Mouse (Mus musculus): Measurements from ENCODE around the gene Treml1. TPM values are rescaled to one million over a fixed set of nuclear protein-coding genes. Genes with fewer than 3 reads are reported as not detected.
"Not testable (repeated sequence)": the region's sequence is repeated elsewhere in the genome, so short reads cannot be mapped to it uniquely, and the experiment has no call there.

The Treml1 gene
- total RNA-seq (2012; rRNA removed): 0.40 TPM in 1 of 2 replicates, not detected in the other

GRCm38 (mm10) chr17:48359616-48360015, at the start of gene Treml1:
Gene Treml1, plus strand, starts transcription at chr17:48359916.
- Histone ChIP-seq H3K9ac (ENCODE audit: insufficient read depth, low read depth, low read length, poor library complexity, severe bottlenecking) (no peak within 1 kb of the TSS), H3K4me1 (ENCODE audit: control insufficient read depth in 2 of 2, insufficient read depth in 2 of 2, low read length in 2 of 2, poor library complexity in 1 of 2) (peaks cover 0 to 2% of the 10 kb centered on the region in 2 experiments; a peak in 2 of 4 replicates), H3K27ac (ENCODE audit: insufficient read depth, low read depth, low read length, poor library complexity, severe bottlenecking) (no peak within 1 kb of the TSS), H3K36me3 (ENCODE audit: control insufficient read depth, insufficient read depth, low read length, poor library complexity, severe bottlenecking) (no peaks in the 10 kb centered on the region), H3K9me3 (ENCODE audit: control insufficient read depth, insufficient read depth, low read depth, low read length) (no peaks in the 10 kb centered on the region), H3K4me3 (ENCODE audit: insufficient read depth in 1 of 2, low read depth in 1 of 2, low read length in 2 of 2, poor library complexity in 1 of 2, severe bottlenecking in 1 of 2) (no peak within 1 kb of the TSS)
- no peak for DNase-seq (ENCODE audit: low read depth, low spot score)
- TF ChIP-seq ZNF384 (IDR thresholded peaks at IDR 0.05; ENCODE audit: low read depth, low read length) (no peak), MAFK (IDR thresholded peaks at IDR 0.05; ENCODE audit: insufficient read depth, low read depth, low read length) (no peak), HCFC1 (IDR thresholded peaks at IDR 0.05; ENCODE audit: borderline replicate concordance, insufficient read depth, low read length) (no peak), CHD2 (IDR thresholded peaks at IDR 0.05; ENCODE audit: low read depth, low read length) (no peak), ZC3H11A (IDR thresholded peaks at IDR 0.05; ENCODE audit: borderline replicate concordance, low read depth, low read length) (no peak)
- in situ Hi-C loops (cut with MboI; ENCODE audit: low sequenced_read_pairs in 2 of 2, unreplicated experiment in 2 of 2): no loop called here

GRCm38 (mm10) chr17:48312124-48312523, 47.6 kb upstream of the Treml1 start:
- no peaks in the 10 kb centered on the region for H3K36me3 ChIP-seq (ENCODE audit: control insufficient read depth, insufficient read depth, low read length, poor library complexity, severe bottlenecking)
- H3K9me3 ChIP-seq (ENCODE audit: control insufficient read depth, insufficient read depth, low read depth, low read length): no peaks in the 10 kb centered on the region
- no peak overlapping the region for H3K27ac ChIP-seq (ENCODE audit: insufficient read depth, low read depth, low read length, poor library complexity, severe bottlenecking)
- H3K9ac ChIP-seq (ENCODE audit: insufficient read depth, low read depth, low read length, poor library complexity, severe bottlenecking): no peak overlapping the region
- H3K4me3 ChIP-seq (ENCODE audit: insufficient read depth in 1 of 2, low read depth in 1 of 2, low read length in 2 of 2, poor library complexity in 1 of 2, severe bottlenecking in 1 of 2): no peak overlapping the region
- DNase-seq (ENCODE audit: low read depth, low spot score): no peak
- TF ChIP-seq CHD2 (IDR thresholded peaks at IDR 0.05; ENCODE audit: low read depth, low read length): no peak
- no peak for TF ChIP-seq ZNF384 (IDR thresholded peaks at IDR 0.05; ENCODE audit: low read depth, low read length)
- no peak for TF ChIP-seq HCFC1 (IDR thresholded peaks at IDR 0.05; ENCODE audit: borderline replicate concordance, insufficient read depth, low read length)
- no peak for TF ChIP-seq ZC3H11A (IDR thresholded peaks at IDR 0.05; ENCODE audit: borderline replicate concordance, low read depth, low read length)
- TF ChIP-seq MAFK (IDR thresholded peaks at IDR 0.05; ENCODE audit: insufficient read depth, low read depth, low read length): no peak
- in situ Hi-C loops (cut with MboI; ENCODE audit: low sequenced_read_pairs in 2 of 2, unreplicated experiment in 2 of 2): no loop called here
- H3K4me1 ChIP-seq (ENCODE audit: control insufficient read depth in 2 of 2, insufficient read depth in 2 of 2, low read length in 2 of 2, poor library complexity in 1 of 2): no peaks in the 10 kb centered on the region

- H3K36me3 ChIP-seq (ENCODE audit: control insufficient read depth, insufficient read depth, low read length, poor library complexity, severe bottlenecking); in situ Hi-C loops (cut with MboI; ENCODE audit: low sequenced_read_pairs in 2 of 2, unreplicated experiment in 2 of 2); H3K4me3 ChIP-seq (ENCODE audit: insufficient read depth in 1 of 2, low read depth in 1 of 2, low read length in 2 of 2, poor library complexity in 1 of 2, severe bottlenecking in 1 of 2); H3K9ac ChIP-seq (ENCODE audit: insufficient read depth, low read depth, low read length, poor library complexity, severe bottlenecking); H3K4me1 ChIP-seq (ENCODE audit: control insufficient read depth in 2 of 2, insufficient read depth in 2 of 2, low read length in 2 of 2, poor library complexity in 1 of 2); H3K27ac ChIP-seq (ENCODE audit: insufficient read depth, low read depth, low read length, poor library complexity, severe bottlenecking); H3K9me3 ChIP-seq (ENCODE audit: control insufficient read depth, insufficient read depth, low read depth, low read length); DNase-seq (ENCODE audit: low read depth, low spot score): not testable (repeated sequence)
These were observed 43.7 kb upstream of the Treml1 start, which contains the start of gene B430306N03Rik for GRCm38 (mm10) chr17:48315905-48316579. Gene B430306N03Rik, plus strand, starts transcription at chr17:48316141.

- no peak overlapping the region for H3K9ac ChIP-seq (ENCODE audit: insufficient read depth, low read depth, low read length, poor library complexity, severe bottlenecking)
- in situ Hi-C loops (cut with MboI; ENCODE audit: low sequenced_read_pairs in 2 of 2, unreplicated experiment in 2 of 2): no loop called here
- H3K4me1 ChIP-seq (ENCODE audit: control insufficient read depth in 2 of 2, insufficient read depth in 2 of 2, low read length in 2 of 2, poor library complexity in 1 of 2): peaks cover 0 to 3% of the 10 kb centered on the region in 2 experiments; a peak in 1 of 4 replicates
- H3K4me3 ChIP-seq (ENCODE audit: insufficient read depth in 1 of 2, low read depth in 1 of 2, low read length in 2 of 2, poor library complexity in 1 of 2, severe bottlenecking in 1 of 2): no peak overlapping the region
- H3K27ac ChIP-seq (ENCODE audit: insufficient read depth, low read depth, low read length, poor library complexity, severe bottlenecking): no peak overlapping the region
- no peaks in the 10 kb centered on the region for H3K9me3 ChIP-seq (ENCODE audit: control insufficient read depth, insufficient read depth, low read depth, low read length)
- no peaks in the 10 kb centered on the region for H3K36me3 ChIP-seq (ENCODE audit: control insufficient read depth, insufficient read depth, low read length, poor library complexity, severe bottlenecking)
- DNase-seq (ENCODE audit: low read depth, low spot score): no peak
- no peak for TF ChIP-seq CHD2 (IDR thresholded peaks at IDR 0.05; ENCODE audit: low read depth, low read length)
- no peak for TF ChIP-seq HCFC1 (IDR thresholded peaks at IDR 0.05; ENCODE audit: borderline replicate concordance, insufficient read depth, low read length)
- TF ChIP-seq ZC3H11A (IDR thresholded peaks at IDR 0.05; ENCODE audit: borderline replicate concordance, low read depth, low read length): no peak
- TF ChIP-seq ZNF384 (IDR thresholded peaks at IDR 0.05; ENCODE audit: low read depth, low read length): no peak
- no peak for TF ChIP-seq MAFK (IDR thresholded peaks at IDR 0.05; ENCODE audit: insufficient read depth, low read depth, low read length)
These were observed 41.0 kb upstream of the Treml1 start for GRCm38 (mm10) chr17:48318686-48319085.

GRCm38 (mm10) chr17:48321279-48321678, 38.4 kb upstream of the Treml1 start:
- no peak for TF ChIP-seq MAFK (IDR thresholded peaks at IDR 0.05; ENCODE audit: insufficient read depth, low read depth, low read length)
- no peak for TF ChIP-seq ZC3H11A (IDR thresholded peaks at IDR 0.05; ENCODE audit: borderline replicate concordance, low read depth, low read length)
- no peak for TF ChIP-seq HCFC1 (IDR thresholded peaks at IDR 0.05; ENCODE audit: borderline replicate concordance, insufficient read depth, low read length)
- TF ChIP-seq ZNF384 (IDR thresholded peaks at IDR 0.05; ENCODE audit: low read depth, low read length): no peak
- TF ChIP-seq CHD2 (IDR thresholded peaks at IDR 0.05; ENCODE audit: low read depth, low read length): no peak
- H3K27ac ChIP-seq (ENCODE audit: insufficient read depth, low read depth, low read length, poor library complexity, severe bottlenecking): no peak overlapping the region
- H3K9me3 ChIP-seq (ENCODE audit: control insufficient read depth, insufficient read depth, low read depth, low read length): no peaks in the 10 kb centered on the region
- H3K4me3 ChIP-seq (ENCODE audit: insufficient read depth in 1 of 2, low read depth in 1 of 2, low read length in 2 of 2, poor library complexity in 1 of 2, severe bottlenecking in 1 of 2): no peak overlapping the region
- H3K36me3 ChIP-seq (ENCODE audit: control insufficient read depth, insufficient read depth, low read length, poor library complexity, severe bottlenecking): no peaks in the 10 kb centered on the region
- peaks cover 0 to 3% of the 10 kb centered on the region in 2 experiments; a peak in 1 of 4 replicates for H3K4me1 ChIP-seq (ENCODE audit: control insufficient read depth in 2 of 2, insufficient read depth in 2 of 2, low read length in 2 of 2, poor library complexity in 1 of 2)
- H3K9ac ChIP-seq (ENCODE audit: insufficient read depth, low read depth, low read length, poor library complexity, severe bottlenecking): no peak overlapping the region
- no peak for DNase-seq (ENCODE audit: low read depth, low spot score)
- in situ Hi-C loops (cut with MboI; ENCODE audit: low sequenced_read_pairs in 2 of 2, unreplicated experiment in 2 of 2): no loop called here
